Mouse (Mus musculus) midbrain, postnatal 0 days (tissue): ENCODE data around the gene Samd13. TPM values are rescaled to one million over a fixed set of nuclear protein-coding genes. Genes with fewer than 3 reads are reported as not detected.

Source experiments
- ATAC-seq: fragments of 200-750 bp; cut with Nextera tagmentation; 2 replicates; pipeline ENCODE4 v1.8.0; 2017; ENCODE audit warnings: moderate number of reproducible peaks, mild to moderate bottlenecking, moderate TSS enrichment, moderate library complexity; ENCODE audit not compliant: low FRiP score
- DNase-seq: peaks from one replicate; pipeline ENCODE4 v3.0.0-alpha.2; 2015; ENCODE audit warnings: low spot score
- H3K27ac ChIP-seq: fragments of 300-500 bp; sonication (generic); 2 replicates; pipeline ENCODE4 v1.5.1; 2014; ENCODE audit warnings: low read depth, mild to moderate bottlenecking, low read length, mixed read lengths
- H3K27me3 ChIP-seq: fragments of 300-500 bp; sonication (generic); 2 replicates; pipeline ENCODE4 v1.6.1; 2014; ENCODE audit warnings: low read length, control low read depth, mixed read lengths; ENCODE audit not compliant: insufficient read depth
- H3K36me3 ChIP-seq: fragments of 300-500 bp; sonication (generic); 2 replicates; pipeline ENCODE4 v1.6.1; 2014; ENCODE audit warnings: low read length, control low read depth, mixed read lengths; ENCODE audit not compliant: insufficient read depth
- H3K4me1 ChIP-seq: fragments of 300-500 bp; sonication (generic); 2 replicates; pipeline ENCODE4 v1.6.1; 2014; ENCODE audit warnings: mild to moderate bottlenecking, control low read depth, antibody characterized with exemption, low read length, mixed read lengths; ENCODE audit not compliant: insufficient read depth
- H3K4me2 ChIP-seq: fragments of 300-500 bp; sonication (generic); 2 replicates; pipeline ENCODE4 v1.6.1; 2014; ENCODE audit warnings: low read depth, mild to moderate bottlenecking, low read length, mixed read lengths; ENCODE audit not compliant: poor library complexity, severe bottlenecking
- H3K4me3 ChIP-seq: fragments of 300-500 bp; sonication (generic); 2 replicates; pipeline ENCODE4 v1.5.1; 2014; ENCODE audit warnings: low read depth, mild to moderate bottlenecking, low read length, moderate library complexity
- H3K9ac ChIP-seq: fragments of 300-500 bp; sonication (generic); replicated peaks from 2 replicates; pipeline ENCODE4 v1.6.1; 2014; ENCODE audit warnings: mild to moderate bottlenecking, low read length, moderate library complexity, mixed read lengths; ENCODE audit not compliant: poor library complexity, severe bottlenecking
- H3K9me3 ChIP-seq: fragments of 300-500 bp; sonication (generic); 2 replicates; pipeline ENCODE4 v1.6.1; 2016; ENCODE audit warnings: low read length, control low read depth
- CTCF ChIP-seq: IDR thresholded peaks from 2 replicates; pipeline ENCODE4 v1.5.1; 2016; ENCODE audit warnings: antibody characterized with exemption, mild to moderate bottlenecking
- WGBS: fragments of 180-500 bp; shearing (Covaris S2); extraction: QIAGEN DNeasy Blood & Tissue Kit; methylation state at CpG from one replicate; pipeline ENCODE4 v1.1.7; 2014; 5-methylcytosine and 5-hydroxymethylcytosine counted together
- polyA plus RNA-seq: library from polyadenylated mRNA; unstranded; fragments of >200 nt; fragmentation: Nextera tagmentation; extraction: Ambion mirVana; gene quantifications from 2 replicates; pipeline ENCODE4 v1.2.1, GENCODE M21; 2015
- total RNA-seq: library from RNA; depleted of rRNA; stranded (reverse); fragments of >200 nt; gene quantifications from 2 replicates; pipeline ENCODE4 v1.2.3, GENCODE M21; 2014

Gene Samd13
- total and polyA plus RNA-seq, 2 experiments from 2014 or later: 0.16 to 0.31 TPM

- no peaks in the 10 kb centered on the region for H3K36me3 ChIP-seq
- ATAC-seq: no peak
- no peak for TF ChIP-seq CTCF
- H3K4me1 ChIP-seq: no peaks in the 10 kb centered on the region
- H3K9me3 ChIP-seq: no peaks in the 10 kb centered on the region
- no peak overlapping the region for H3K4me2 ChIP-seq
- H3K27me3 ChIP-seq: no peaks in the 10 kb centered on the region
- H3K9ac ChIP-seq: no peak overlapping the region
- no peak overlapping the region for H3K27ac ChIP-seq
- no peak for DNase-seq
- 75% methylated on average over 6 of the region's 6 CpGs for WGBS
- no peak overlapping the region for H3K4me3 ChIP-seq
Measured at GRCm38 (mm10) chr3:146653692-146654091, 31.7 kb downstream of the Samd13 start.

GRCm38 (mm10) chr3:146652431-146652830, 33.0 kb downstream of the Samd13 start:
- Histone ChIP-seq H3K4me1 (no peaks in the 10 kb centered on the region), H3K4me2 (no peak overlapping the region)
- WGBS: 90% methylated on average over 5 of the region's 5 CpGs

GRCm38 (mm10) chr3:146651217-146651616, 34.2 kb downstream of the Samd13 start, which contains the start of gene 4930503B20Rik:
4930503B20Rik (minus strand) TSS chr3:146651317.
- ATAC-seq: no peak
- TF ChIP-seq CTCF: no peak
- Histone ChIP-seq H3K4me1 (no peaks in the 10 kb centered on the region), H3K27me3 (no peaks in the 10 kb centered on the region), H3K9me3 (no peaks in the 10 kb centered on the region), H3K27ac (no peak within 1 kb of the TSS), H3K9ac (no peak within 1 kb of the TSS), H3K36me3 (no peaks in the 10 kb centered on the region), H3K4me2 (no peak within 1 kb of the TSS), H3K4me3 (no peak within 1 kb of the TSS)
- DNase-seq: no peak
- WGBS: 88% methylated on average over 3 of the region's 3 CpGs

More at GRCm38 (mm10) chr3:146652431-146652830, 33.0 kb downstream of the Samd13 start:
- Histone ChIP-seq H3K36me3 (no peaks in the 10 kb centered on the region), H3K27ac (no peak overlapping the region), H3K27me3 (no peaks in the 10 kb centered on the region), H3K4me3 (no peak overlapping the region), H3K9ac (no peak overlapping the region), H3K9me3 (no peaks in the 10 kb centered on the region)
- TF ChIP-seq CTCF: no peak
- no peak for ATAC-seq
- DNase-seq: no peak

GRCm38 (mm10) chr3:146650716-146651115, 34.7 kb downstream of the Samd13 start:
- no peak for TF ChIP-seq CTCF
- Histone ChIP-seq H3K4me3 (no peak overlapping the region), H3K9me3 (no peaks in the 10 kb centered on the region), H3K9ac (no peak overlapping the region), H3K27ac (no peak overlapping the region), H3K4me2 (no peak overlapping the region), H3K36me3 (no peaks in the 10 kb centered on the region), H3K27me3 (no peaks in the 10 kb centered on the region), H3K4me1 (no peaks in the 10 kb centered on the region)
- 94% methylated on average over 10 of the region's 10 CpGs for WGBS
- no peak for DNase-seq
- ATAC-seq: no peak

GRCm38 (mm10) chr3:146649311-146649894, 36.0 kb downstream of the Samd13 start:
- no peak overlapping the region for H3K27ac ChIP-seq
- WGBS: 75% methylated on average over 10 of the region's 10 CpGs
- no peaks in the 10 kb centered on the region for H3K36me3 ChIP-seq
- no peak overlapping the region for H3K4me3 ChIP-seq
- no peaks in the 10 kb centered on the region for H3K9me3 ChIP-seq
- DNase-seq (no peak), ATAC-seq (no peak)
- no peak for TF ChIP-seq CTCF
- no peaks in the 10 kb centered on the region for H3K4me1 ChIP-seq
- no peak overlapping the region for H3K4me2 ChIP-seq
- no peak overlapping the region for H3K9ac ChIP-seq
- no peaks in the 10 kb centered on the region for H3K27me3 ChIP-seq

- H3K4me2 ChIP-seq: no peak overlapping the region
- H3K9me3 ChIP-seq: no peaks in the 10 kb centered on the region
- DNase-seq (peak; percentile 51), ATAC-seq (no peak; the same call in 1 of the 2 replicates)
- no peak; the same call in 1 of the 2 replicates for TF ChIP-seq CTCF
- no peak overlapping the region for H3K4me3 ChIP-seq
- no peak overlapping the region for H3K27ac ChIP-seq
- H3K4me1 ChIP-seq: no peaks in the 10 kb centered on the region
- 38% methylated on average over 4 of the region's 4 CpGs for WGBS
- no peak overlapping the region for H3K9ac ChIP-seq
- H3K36me3 ChIP-seq: no peaks in the 10 kb centered on the region
- H3K27me3 ChIP-seq: no peaks in the 10 kb centered on the region
Measured at GRCm38 (mm10) chr3:146641818-146642427, 43.5 kb downstream of the Samd13 start.
